Mouse (Mus musculus) fat pad, adult 2 months (tissue): ENCODE data around the gene Sema3c.

Experiments used
- DNase-seq: peaks from one replicate; pipeline ENCODE4 v3.0.0-alpha.2; 2011; ENCODE audit warnings: low read depth, low spot score; ENCODE audit errors: extremely low read depth

Sema3c gene

DNA sequence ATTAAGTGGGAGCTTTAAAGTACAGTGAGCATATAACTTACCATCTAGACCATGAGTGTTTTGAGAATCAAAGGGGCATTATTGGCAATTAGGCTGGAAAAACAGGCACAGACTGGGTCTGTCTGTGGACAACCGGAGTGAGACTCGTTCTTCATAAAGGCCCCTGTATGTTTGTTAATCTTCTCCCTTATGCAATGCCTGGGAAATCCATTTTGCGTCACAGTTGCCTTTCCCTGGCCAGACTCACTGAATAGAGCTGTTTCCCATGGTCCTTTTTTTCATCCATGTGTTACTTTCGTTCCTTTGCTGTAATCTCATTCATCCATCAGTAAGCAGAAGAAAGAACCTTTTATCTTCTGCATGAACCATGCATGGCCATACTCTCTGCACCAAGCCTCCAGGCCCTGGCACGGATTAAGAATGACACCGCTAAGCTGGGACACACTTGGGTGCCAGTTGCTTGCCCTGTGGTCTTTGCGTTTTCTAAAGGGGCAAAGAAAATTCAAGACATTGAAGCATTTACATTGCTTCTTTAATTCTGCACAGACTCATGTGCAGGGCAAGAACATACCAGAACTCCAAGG is 73.7 kb downstream of the Sema3c start:
- DNase-seq = no peak

DNA sequence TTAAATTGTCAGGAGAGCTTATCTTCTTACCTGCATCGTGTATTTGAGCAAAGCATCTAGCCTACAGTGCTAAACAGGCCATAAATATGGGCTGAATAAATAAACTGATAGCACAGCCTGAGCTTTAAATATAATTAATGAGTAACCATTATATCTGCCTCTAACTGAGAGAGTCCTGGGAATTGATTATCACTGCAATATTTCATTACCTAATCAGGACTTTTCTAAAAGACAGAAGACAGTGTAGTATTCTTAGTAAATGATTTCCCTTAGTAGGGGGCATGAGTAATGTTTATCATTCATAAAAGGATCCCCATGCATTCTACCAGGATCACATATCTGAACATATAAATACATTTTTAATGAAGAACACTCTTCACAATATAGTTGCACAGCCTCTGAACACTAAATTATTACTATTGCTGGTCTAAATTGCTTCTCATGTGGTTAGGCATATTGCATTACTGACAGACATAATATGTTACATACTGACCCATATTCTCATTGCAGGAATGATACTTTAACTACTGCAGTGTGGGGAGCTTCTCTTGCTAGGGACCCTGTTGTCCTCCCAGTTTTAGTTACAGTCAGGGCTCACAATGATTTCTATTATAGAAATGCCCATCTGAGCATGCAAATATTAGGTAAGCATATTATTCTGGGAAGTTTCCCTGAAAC is 74.9 kb downstream of the Sema3c start:
- DNase-seq = no peak

DNA sequence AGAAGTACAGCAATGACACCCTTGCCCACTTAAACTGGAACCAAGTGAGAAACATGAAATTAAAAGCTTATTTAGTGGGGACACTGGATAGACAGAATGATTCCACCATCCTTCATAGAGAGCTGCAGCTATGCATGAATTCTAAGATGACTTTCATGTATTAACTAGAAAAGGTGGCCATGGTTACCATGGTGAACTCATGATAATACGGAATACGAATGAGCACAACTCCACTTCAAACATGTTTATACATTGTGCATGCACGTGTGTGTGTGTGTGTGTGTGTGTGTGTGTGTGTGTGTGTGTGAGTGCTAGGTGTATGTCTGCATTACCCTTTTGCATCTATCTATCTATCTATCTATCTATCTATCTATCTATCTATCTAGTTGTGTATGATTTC is 87.1 kb downstream of the Sema3c start:
- DNase-seq = no peak

DNA sequence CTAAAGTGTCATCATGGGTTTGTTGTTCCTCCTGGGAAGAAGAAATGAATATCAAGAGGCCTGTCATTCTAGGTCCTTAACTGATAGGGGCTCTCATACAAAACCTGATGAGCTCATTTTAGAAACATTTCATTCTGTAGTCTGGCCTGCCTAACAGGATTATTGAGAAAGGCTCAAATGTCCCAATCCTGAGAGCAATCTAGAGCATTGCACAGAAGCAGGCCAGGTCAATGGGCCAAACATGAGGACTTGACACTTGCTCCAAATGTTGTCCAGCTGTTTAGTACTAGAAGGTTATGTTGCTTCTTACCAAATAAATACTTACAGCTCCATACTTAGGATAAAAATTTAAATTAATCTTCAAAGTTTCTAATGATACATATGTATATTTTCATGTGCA is 97.3 kb downstream of the Sema3c start:
- no peak for DNase-seq

GRCm38 (mm10) chr5:17680862-17681261 is 106.8 kb downstream of the Sema3c start:
- no peak for DNase-seq

- DNase-seq = peak; percentile 8
These were observed 115.0 kb downstream of the Sema3c start for GRCm38 (mm10) chr5:17689121-17689520.

DNA sequence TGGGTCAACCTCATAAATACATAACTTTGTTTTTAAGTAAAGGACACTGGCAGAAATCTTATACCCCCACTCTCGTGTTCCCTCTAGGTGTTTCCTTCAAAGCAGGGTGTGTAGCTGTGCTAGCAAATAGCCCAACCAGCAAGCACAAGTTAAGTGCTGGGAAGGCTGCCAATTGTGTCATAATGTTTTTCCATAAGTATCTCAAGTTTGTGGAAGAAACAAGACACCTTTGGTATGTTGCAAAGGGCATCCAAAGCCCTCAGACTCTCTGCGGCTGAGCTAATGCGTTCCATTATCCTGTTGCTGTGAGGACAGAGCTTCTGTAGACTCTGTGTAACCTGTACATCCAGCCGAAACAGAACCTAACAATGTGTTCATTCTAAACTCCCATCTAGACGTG is 115.5 kb downstream of the Sema3c start:
- peak; percentile 25 for DNase-seq

- no peak for DNase-seq
These were observed 121.3 kb downstream of the Sema3c start for GRCm38 (mm10) chr5:17695366-17695765.

GRCm38 (mm10) chr5:17698905-17699304 is 124.8 kb downstream of the Sema3c start:
- DNase-seq = no peak

DNA sequence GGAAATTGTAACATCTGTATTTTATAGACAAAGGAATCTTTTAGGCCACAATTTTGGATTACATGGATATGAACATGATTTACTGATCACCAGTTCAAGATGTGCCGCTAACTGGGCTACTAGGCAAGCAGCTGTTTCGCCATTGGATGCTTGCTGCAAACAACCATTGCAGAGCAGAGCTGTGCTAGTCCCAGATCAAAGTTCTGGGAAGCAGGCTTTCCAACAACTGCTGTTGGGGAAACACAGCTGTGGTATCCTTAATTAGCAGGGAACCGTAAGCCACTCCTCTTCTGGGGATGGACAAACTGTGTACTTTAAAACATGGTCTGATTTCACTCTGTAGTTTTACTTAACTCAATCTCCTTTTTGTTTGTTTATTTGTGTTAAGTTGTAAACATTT is 130.1 kb downstream of the Sema3c start:
- DNase-seq = no peak

DNA sequence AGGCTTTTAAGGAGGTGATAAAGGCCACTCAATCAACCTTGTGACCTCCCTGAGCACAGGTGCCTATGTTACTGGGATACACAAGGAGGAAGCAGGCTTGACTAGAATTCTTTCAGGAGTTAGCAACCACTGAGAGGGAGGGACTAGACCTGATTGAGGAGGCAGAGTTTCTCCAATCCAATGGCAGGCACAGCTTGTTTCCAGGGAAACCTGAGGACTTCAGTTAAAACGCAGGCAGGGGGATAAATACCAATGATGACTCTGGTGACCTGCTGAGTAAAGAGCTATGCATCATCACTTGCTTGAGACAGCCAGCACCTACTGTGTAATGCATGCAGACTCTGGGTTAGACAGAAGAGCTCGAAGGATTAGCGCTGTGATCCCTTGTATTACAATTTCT is 133.0 kb downstream of the Sema3c start:
- no peak for DNase-seq

DNA sequence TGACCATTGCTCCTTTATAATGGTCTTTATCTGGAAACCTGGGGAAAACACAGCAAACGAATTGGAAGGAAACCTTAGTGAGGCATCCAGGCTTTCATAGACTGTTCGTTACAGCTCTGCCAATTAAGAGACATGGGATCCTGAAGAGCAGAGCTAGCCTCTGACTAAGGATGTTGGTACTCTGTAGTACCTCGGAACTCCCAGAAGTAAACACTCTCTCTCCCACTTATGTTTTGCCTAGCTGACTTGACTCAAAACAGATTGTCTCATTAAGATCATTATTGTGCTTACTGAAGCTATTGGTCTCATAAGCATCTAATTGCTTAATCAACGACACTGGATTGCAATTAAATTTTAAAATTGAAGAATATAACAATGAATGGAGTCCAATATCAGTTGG is 138.3 kb downstream of the Sema3c start:
- no peak for DNase-seq

GRCm38 (mm10) chr5:17715206-17715605 is 141.1 kb downstream of the Sema3c start:
- no peak for DNase-seq

DNA sequence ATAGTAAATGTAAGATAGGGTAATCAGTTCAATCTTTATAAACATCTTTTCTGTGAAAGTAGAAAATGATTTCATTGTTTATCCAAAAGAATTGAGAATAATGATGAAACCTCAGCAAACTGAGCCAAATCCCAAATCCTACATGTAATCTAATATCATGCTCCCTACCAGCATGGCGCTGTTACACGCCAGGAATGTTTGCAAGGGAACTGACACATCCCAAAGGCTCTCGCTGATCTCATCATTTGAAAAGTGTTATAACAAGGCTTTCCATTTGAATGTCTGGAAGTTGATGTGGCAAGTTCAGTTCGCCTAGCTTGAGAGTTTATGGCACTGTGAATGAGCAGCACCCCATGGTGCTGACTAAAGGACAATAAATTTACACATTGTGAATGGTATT is 145.9 kb downstream of the Sema3c start:
- DNase-seq = no peak

GRCm38 (mm10) chr5:17724031-17724430 is 149.9 kb downstream of the Sema3c start:
- DNase-seq = no peak

DNA sequence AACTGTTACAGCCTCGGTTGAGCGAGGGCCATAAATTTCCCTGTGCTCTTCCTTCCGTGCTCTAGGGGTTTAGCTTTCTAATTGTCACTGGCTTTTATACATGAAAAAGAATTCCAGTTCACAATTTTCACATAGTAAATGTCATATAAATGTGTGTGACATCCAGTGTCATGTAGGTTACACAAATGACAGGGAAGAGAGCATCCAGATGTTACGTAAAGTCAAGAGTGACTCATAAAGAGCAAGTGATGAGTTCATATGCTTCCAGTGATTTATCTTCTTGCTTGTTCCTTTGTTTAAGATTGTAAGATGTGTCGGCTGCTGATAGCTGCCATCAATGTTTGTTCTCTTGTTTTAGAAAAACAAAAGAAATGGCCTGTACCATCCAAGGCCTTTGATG is 154.0 kb downstream of the Sema3c start:
- DNase-seq = no peak

- DNase-seq = no peak
These were observed 165.7 kb downstream of the Sema3c start for GRCm38 (mm10) chr5:17739805-17740204.

DNA sequence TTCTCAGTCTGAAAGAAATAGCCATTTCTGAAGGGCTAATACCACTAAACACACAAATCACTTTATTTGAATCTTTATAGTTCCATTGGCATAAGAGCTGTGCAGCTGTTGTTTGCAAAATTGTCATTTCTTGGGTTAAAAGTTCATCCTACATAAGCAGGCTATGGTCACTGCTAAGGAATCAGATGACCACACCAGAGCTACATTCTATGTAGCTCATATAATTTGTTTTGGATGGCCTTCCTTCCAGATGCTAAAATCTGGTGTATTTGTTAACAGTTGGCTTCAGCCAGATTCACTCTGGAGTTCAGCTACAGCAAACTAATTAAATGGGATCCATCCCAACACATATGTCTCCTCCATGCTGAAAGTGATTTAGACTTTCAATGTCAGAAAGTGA is 172.4 kb downstream of the Sema3c start:
- no peak for DNase-seq

DNA sequence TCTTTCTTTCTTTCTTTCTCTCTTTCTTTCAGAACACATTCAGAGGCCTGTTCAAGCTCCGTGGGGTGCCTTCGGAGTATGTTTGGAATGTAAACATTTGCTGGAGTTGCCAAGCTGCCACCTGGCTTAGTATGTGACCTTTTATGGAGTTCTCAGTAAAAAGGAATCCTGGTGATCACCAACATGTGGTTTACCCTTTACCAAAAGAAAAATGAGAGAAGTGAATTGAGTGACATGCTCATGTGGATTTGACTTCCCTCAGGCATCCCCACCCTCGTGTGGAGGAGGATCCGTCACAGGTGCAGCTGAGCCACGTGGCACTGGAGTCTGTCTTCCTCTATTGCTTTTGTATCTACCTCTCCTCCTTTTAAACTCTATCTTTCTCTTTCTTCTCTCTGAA is 173.1 kb downstream of the Sema3c start:
- no peak for DNase-seq

GRCm38 (mm10) chr5:17748293-17748692 is 174.2 kb downstream of the Sema3c start:
- DNase-seq = no peak

DNA sequence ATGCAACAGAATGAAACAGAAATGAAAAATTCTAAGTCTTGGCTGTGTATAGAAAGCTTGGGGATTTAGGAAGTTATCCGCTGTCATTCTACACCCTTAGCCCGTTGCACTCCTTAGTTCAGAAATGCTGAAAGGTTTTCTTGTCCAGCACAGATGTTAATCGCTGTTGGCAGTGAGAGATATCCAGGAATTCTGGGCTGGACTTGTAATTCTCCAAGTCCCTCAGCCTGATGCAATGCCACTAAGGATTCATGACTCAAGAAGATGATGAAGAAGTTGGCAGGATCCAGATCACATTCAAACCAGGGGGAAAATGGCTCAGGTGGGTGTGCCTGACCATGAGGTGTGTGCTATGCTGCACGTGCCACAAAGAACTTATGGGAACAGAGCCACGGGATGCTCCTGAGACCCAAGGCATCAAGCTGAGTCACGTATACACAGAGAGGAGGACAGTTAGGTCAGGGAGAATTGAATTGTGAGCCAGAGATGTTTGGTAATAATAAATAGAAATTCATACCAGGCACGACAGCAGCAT is 179.5 kb downstream of the Sema3c start:
- no peak for DNase-seq

GRCm38 (mm10) chr5:17766006-17766677 is 192.1 kb downstream of the Sema3c start:
- DNase-seq = peak; percentile 5
